Mouse (Mus musculus) hindbrain, embryonic 15.5 days (tissue): ENCODE data around the gene Gclc. TPM values are rescaled to one million over a fixed set of nuclear protein-coding genes. Genes with fewer than 3 reads are reported as not detected.
"Not testable (repeated sequence)": the region's sequence is repeated elsewhere in the genome, so short reads cannot be mapped to it uniquely, and the experiment has no call there.

Experiments used
- ATAC-seq: fragments of 200-750 bp; cut with Nextera tagmentation; 2 replicates; pipeline ENCODE4 v1.8.0; 2017; ENCODE audit warnings: low read depth, moderate number of reproducible peaks, moderate TSS enrichment; ENCODE audit not compliant: low FRiP score
- H3K27ac ChIP-seq: fragments of 300-500 bp; sonication (generic); replicated peaks from 2 replicates; pipeline ENCODE4 v1.5.1; 2015; ENCODE audit warnings: mild to moderate bottlenecking, inconsistent platforms
- H3K27me3 ChIP-seq: fragments of 300-500 bp; sonication (generic); 2 replicates; pipeline ENCODE4 v1.6.1; 2015; ENCODE audit warnings: control low read depth, inconsistent platforms
- H3K36me3 ChIP-seq: fragments of 300-500 bp; sonication (generic); 2 replicates; pipeline ENCODE4 v1.6.1; 2015; ENCODE audit warnings: control low read depth, inconsistent platforms
- H3K4me1 ChIP-seq: fragments of 300-500 bp; sonication (generic); replicated peaks from 2 replicates; pipeline ENCODE4 v1.6.1; 2015; ENCODE audit warnings: control low read depth, inconsistent platforms
- H3K4me2 ChIP-seq: fragments of 300-500 bp; sonication (generic); 2 replicates; pipeline ENCODE4 v1.6.1; 2015; ENCODE audit warnings: moderate library complexity, mild to moderate bottlenecking, inconsistent platforms
- H3K4me3 ChIP-seq: fragments of 300-500 bp; sonication (generic); 2 replicates; pipeline ENCODE4 v1.5.1; 2015; ENCODE audit warnings: mild to moderate bottlenecking, inconsistent platforms
- H3K9ac ChIP-seq: fragments of 300-500 bp; sonication (generic); 2 replicates; pipeline ENCODE4 v1.6.1; 2015; ENCODE audit warnings: inconsistent platforms
- H3K9me3 ChIP-seq: fragments of 300-500 bp; sonication (generic); 2 replicates; pipeline ENCODE4 v1.6.1; 2016; ENCODE audit warnings: control low read depth, inconsistent platforms
- WGBS: fragments of 180-500 bp; shearing (Covaris S2); methylation state at CpG from one replicate; pipeline ENCODE4 v1.1.7; 2015; 5-methylcytosine and 5-hydroxymethylcytosine counted together
- polyA plus RNA-seq: library from polyadenylated mRNA; unstranded; fragments of >200 nt; fragmentation: Nextera tagmentation; extraction: Ambion mirVana; gene quantifications from 2 replicates; pipeline ENCODE4 v1.2.1, GENCODE M21; 2015

The Gclc gene
- polyA plus RNA-seq, 1 experiment from 2014 or later: 17.4 TPM

- Histone ChIP-seq H3K27me3 (no peaks in the 10 kb centered on the region), H3K4me3 (no peak overlapping the region), H3K4me2 (no peak overlapping the region), H3K9ac (no peak overlapping the region), H3K36me3 (no peaks in the 10 kb centered on the region), H3K27ac (no peak overlapping the region), H3K9me3 (no peaks in the 10 kb centered on the region), H3K4me1 (no peaks in the 10 kb centered on the region)
- ATAC-seq: no peak
- WGBS: 88% methylated on average over 1 of the region's 1 CpGs
Measured at GRCm38 (mm10) chr9:77719675-77720074, 34.7 kb upstream of the Gclc start.

GRCm38 (mm10) chr9:77722381-77722780 lies 32.0 kb upstream of the Gclc start:
- Histone ChIP-seq H3K9ac (no peak overlapping the region), H3K27ac (no peak overlapping the region), H3K9me3 (no peaks in the 10 kb centered on the region), H3K4me3 (no peak overlapping the region), H3K36me3 (no peaks in the 10 kb centered on the region), H3K4me2 (no peak overlapping the region), H3K4me1 (no peaks in the 10 kb centered on the region), H3K27me3 (no peaks in the 10 kb centered on the region)
- no peak for ATAC-seq
- WGBS: 100% methylated on average over 1 of the region's 1 CpGs

GRCm38 (mm10) chr9:77724216-77724615 lies 30.1 kb upstream of the Gclc start:
- Histone ChIP-seq H3K27me3 (no peaks in the 10 kb centered on the region), H3K36me3 (no peaks in the 10 kb centered on the region), H3K4me1 (no peaks in the 10 kb centered on the region), H3K4me3 (no peak overlapping the region), H3K27ac (no peak overlapping the region), H3K9ac (no peak overlapping the region), H3K4me2 (no peak overlapping the region), H3K9me3 (no peaks in the 10 kb centered on the region)
- 80% methylated on average over 6 of the region's 6 CpGs for WGBS
- no peak for ATAC-seq

- WGBS: 90% methylated on average over 8 of the region's 8 CpGs
- no peak overlapping the region for H3K4me3 ChIP-seq
- H3K9me3 ChIP-seq: no peaks in the 10 kb centered on the region
- H3K27me3 ChIP-seq: no peaks in the 10 kb centered on the region
- H3K4me2 ChIP-seq: no peak overlapping the region
- no peaks in the 10 kb centered on the region for H3K36me3 ChIP-seq
- no peak overlapping the region for H3K9ac ChIP-seq
- H3K4me1 ChIP-seq: no peaks in the 10 kb centered on the region
- H3K27ac ChIP-seq: no peak overlapping the region
- no peak for ATAC-seq
Measured at GRCm38 (mm10) chr9:77725448-77725847, 28.9 kb upstream of the Gclc start.

GRCm38 (mm10) chr9:77726018-77726684 lies 28.2 kb upstream of the Gclc start:
- Histone ChIP-seq H3K4me1 (no peaks in the 10 kb centered on the region), H3K9me3 (no peaks in the 10 kb centered on the region), H3K4me3 (no peak overlapping the region), H3K27ac (no peak overlapping the region), H3K36me3 (no peaks in the 10 kb centered on the region), H3K27me3 (no peaks in the 10 kb centered on the region), H3K4me2 (no peak overlapping the region), H3K9ac (no peak overlapping the region)
- WGBS: 84% methylated on average over 6 of the region's 6 CpGs
- ATAC-seq: no peak

GRCm38 (mm10) chr9:77727012-77727411 lies 27.3 kb upstream of the Gclc start:
- no peak for ATAC-seq
- Histone ChIP-seq H3K4me2 (no peak overlapping the region), H3K27me3 (no peaks in the 10 kb centered on the region), H3K4me3 (no peak overlapping the region), H3K9ac (no peak overlapping the region), H3K9me3 (no peaks in the 10 kb centered on the region), H3K36me3 (no peaks in the 10 kb centered on the region), H3K27ac (no peak overlapping the region), H3K4me1 (no peaks in the 10 kb centered on the region)
- WGBS: 91% methylated on average over 2 of the region's 2 CpGs

- WGBS: 68% methylated on average over 3 of the region's 3 CpGs
- Histone ChIP-seq H3K9me3 (no peaks in the 10 kb centered on the region), H3K27me3 (no peaks in the 10 kb centered on the region), H3K27ac (no peak overlapping the region), H3K36me3 (no peaks in the 10 kb centered on the region), H3K4me1 (no peaks in the 10 kb centered on the region), H3K4me3 (no peak overlapping the region), H3K4me2 (no peak overlapping the region), H3K9ac (no peak overlapping the region)
- ATAC-seq: no peak
Measured at GRCm38 (mm10) chr9:77732067-77732466, 22.3 kb upstream of the Gclc start.

- no peak for ATAC-seq
- Histone ChIP-seq H3K4me3 (no peak overlapping the region), H3K27ac (no peak overlapping the region), H3K9ac (no peak overlapping the region), H3K9me3 (no peaks in the 10 kb centered on the region), H3K4me2 (no peak overlapping the region), H3K27me3 (no peaks in the 10 kb centered on the region), H3K4me1 (no peaks in the 10 kb centered on the region), H3K36me3 (no peaks in the 10 kb centered on the region)
- WGBS: 93% methylated on average over 6 of the region's 6 CpGs
Measured at GRCm38 (mm10) chr9:77737298-77738041, 16.9 kb upstream of the Gclc start.

- Histone ChIP-seq H3K4me3 (no peak overlapping the region), H3K27ac (no peak overlapping the region), H3K9me3 (no peaks in the 10 kb centered on the region), H3K4me1 (no peaks in the 10 kb centered on the region), H3K9ac (no peak overlapping the region), H3K27me3 (no peaks in the 10 kb centered on the region), H3K36me3 (no peaks in the 10 kb centered on the region), H3K4me2 (no peak overlapping the region)
- WGBS: 50% methylated on average over 1 of the region's 1 CpGs
- ATAC-seq: no peak
Measured at GRCm38 (mm10) chr9:77741452-77741851, 12.9 kb upstream of the Gclc start.

- Histone ChIP-seq H3K36me3 (no peaks in the 10 kb centered on the region), H3K27me3 (no peaks in the 10 kb centered on the region), H3K4me1 (peaks cover 4% of the 10 kb centered on the region; the same call in 1 of the 2 replicates), H3K9ac (no peak overlapping the region), H3K27ac (no peak overlapping the region), H3K9me3 (no peaks in the 10 kb centered on the region), H3K4me2 (no peak overlapping the region), H3K4me3 (no peak overlapping the region)
- WGBS: 79% methylated on average over 3 of the region's 3 CpGs
- no peak for ATAC-seq
Measured at GRCm38 (mm10) chr9:77744798-77745197, 9.5 kb upstream of the Gclc start.

- no peak overlapping the region for H3K4me2 ChIP-seq
- H3K27ac ChIP-seq: no peak overlapping the region
- H3K4me1 ChIP-seq: peaks cover 13% of the 10 kb centered on the region
- H3K9me3 ChIP-seq: no peaks in the 10 kb centered on the region
- no peak for ATAC-seq
- WGBS: 60% methylated on average over 2 of the region's 2 CpGs
- no peak overlapping the region for H3K9ac ChIP-seq
- no peak overlapping the region for H3K4me3 ChIP-seq
- no peaks in the 10 kb centered on the region for H3K36me3 ChIP-seq
- H3K27me3 ChIP-seq: no peaks in the 10 kb centered on the region
Measured at GRCm38 (mm10) chr9:77746315-77746714, 8.0 kb upstream of the Gclc start.

- H3K9me3 ChIP-seq, H3K4me3 ChIP-seq, H3K27me3 ChIP-seq, H3K27ac ChIP-seq, H3K36me3 ChIP-seq, H3K9ac ChIP-seq, ATAC-seq, H3K4me2 ChIP-seq: not testable (repeated sequence)
- WGBS: 89% methylated on average over 1 of the region's 1 CpGs
- H3K4me1 ChIP-seq: peaks cover 16% of the 10 kb centered on the region
Measured at GRCm38 (mm10) chr9:77748292-77748691, 6.0 kb upstream of the Gclc start.
